Mouse (Mus musculus): ENCODE data around the gene Tuba1a. TPM values are rescaled to one million over a fixed set of nuclear protein-coding genes. Genes with fewer than 3 reads are reported as not detected.

Gene Tuba1a
- polyA plus RNA-seq, 1 experiment from 2014 or later, result 602 TPM

DNA sequence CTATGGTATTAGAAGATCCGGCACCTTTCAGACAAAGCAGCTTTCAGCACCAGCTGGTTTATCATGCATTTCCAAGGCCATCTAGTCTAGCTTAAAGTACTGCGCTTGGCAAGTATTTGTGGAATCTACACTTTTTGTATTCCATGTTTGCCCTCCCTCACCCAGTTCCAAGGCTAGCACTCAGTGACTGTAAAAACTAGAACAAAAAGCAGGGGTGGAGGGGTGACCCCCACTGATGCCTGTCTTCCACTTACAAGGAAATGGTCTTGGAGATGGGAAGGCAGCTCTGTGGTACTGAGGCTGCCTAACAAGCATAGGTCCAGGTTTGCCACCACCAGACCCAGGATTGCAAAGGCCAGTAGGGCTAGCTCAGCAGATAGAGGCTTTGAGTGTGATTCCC, 50.9 kb downstream of the Tuba1a start:
- H3K36me3 ChIP-seq (ENCODE audit: control insufficient read depth, insufficient read depth, low read length), result no peaks in the 10 kb centered on the region; the same call in 1 of the 2 replicates
- WGBS, result 87% methylated on average over 2 of the region's 2 CpGs
- H3K4me1 ChIP-seq (replicated peaks; ENCODE audit: control insufficient read depth, insufficient read depth), result no peaks in the 10 kb centered on the region
- ATAC-seq (ENCODE audit: low FRiP score, low TSS enrichment) (no peak), DNase-seq (ENCODE audit: low spot score) (no peak)
- H3K9ac ChIP-seq (ENCODE audit: low read length), result no peak overlapping the region
- TF ChIP-seq EP300 (optimal IDR thresholded peaks at IDR 0.05), result no peak
- no peak for TF ChIP-seq CTCF (IDR thresholded peaks at IDR 0.05; ENCODE audit: low read depth)
- no peaks in the 10 kb centered on the region; the same call in 1 of the 2 replicates for H3K27me3 ChIP-seq (ENCODE audit: control insufficient read depth, insufficient read depth, low read length)
- H3K4me3 ChIP-seq (ENCODE audit: low read depth, low read length), result no peak overlapping the region
- no peak overlapping the region for H3K4me2 ChIP-seq (replicated peaks; ENCODE audit: low read depth)
- no peaks in the 10 kb centered on the region for H3K9me3 ChIP-seq (ENCODE audit: control insufficient read depth, low read length)
- H3K27ac ChIP-seq (replicated peaks), result no peak overlapping the region

DNA sequence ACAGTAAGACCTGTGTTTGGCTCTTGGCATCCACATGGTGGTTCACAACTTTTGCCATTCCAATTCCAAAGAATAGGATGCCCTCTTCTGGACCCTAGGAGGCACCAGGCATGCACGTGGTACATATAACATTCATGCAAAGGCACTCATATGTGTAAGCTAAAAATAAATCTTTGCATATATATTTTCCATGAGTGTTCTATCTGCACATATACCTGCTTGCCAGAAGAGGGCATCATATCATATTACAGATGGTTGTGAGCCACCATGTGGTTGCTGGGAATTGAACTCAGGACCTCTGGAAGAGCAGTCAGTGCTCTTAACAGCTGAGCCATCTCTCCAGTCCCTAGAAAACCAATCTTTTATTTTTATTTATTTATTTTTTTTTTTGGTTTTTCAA, 52.0 kb downstream of the Tuba1a start:
- TF ChIP-seq CTCF (IDR thresholded peaks at IDR 0.05; ENCODE audit: low read depth) (peak; percentile 30), EP300 (optimal IDR thresholded peaks at IDR 0.05) (no peak)

More for the DNA sequence above, 52.0 kb downstream of the Tuba1a start:
- H3K4me1 ChIP-seq (replicated peaks; ENCODE audit: control insufficient read depth, insufficient read depth), result no peaks in the 10 kb centered on the region
- peaks cover 6% of the 10 kb centered on the region for H3K27me3 ChIP-seq (ENCODE audit: control insufficient read depth, insufficient read depth, low read length)
- no peaks in the 10 kb centered on the region for H3K9me3 ChIP-seq (ENCODE audit: control insufficient read depth, low read length)
- no peak overlapping the region for H3K27ac ChIP-seq (replicated peaks)
- H3K36me3 ChIP-seq (ENCODE audit: control insufficient read depth, insufficient read depth, low read length), result no peaks in the 10 kb centered on the region; the same call in 1 of the 2 replicates
- 62% methylated on average over 1 of the region's 1 CpGs for WGBS
- no peak overlapping the region for H3K9ac ChIP-seq (ENCODE audit: low read length)
- H3K4me2 ChIP-seq (replicated peaks; ENCODE audit: low read depth), result no peak overlapping the region
- ATAC-seq (ENCODE audit: low FRiP score, low TSS enrichment) (no peak), DNase-seq (ENCODE audit: low spot score) (no peak)
- H3K4me3 ChIP-seq (ENCODE audit: low read depth, low read length), result no peak overlapping the region

Other genes with a start within 250 kb of the Tuba1a start
- 0.70 and 0.76 TPM in 2 replicates for gene Ccdc65, start 245.5 kb downstream of the Tuba1a start, polyA plus RNA-seq (2015; fragmentation: Nextera tagmentation; extraction: Ambion mirVana)
- 117 and 127 TPM in 2 replicates for gene Fkbp11, start 225.5 kb downstream of the Tuba1a start, polyA plus RNA-seq (2015; fragmentation: Nextera tagmentation; extraction: Ambion mirVana)
- 29.5 and 33.1 TPM in 2 replicates for gene Arf3, start 190.5 kb downstream of the Tuba1a start, polyA plus RNA-seq (2015; fragmentation: Nextera tagmentation; extraction: Ambion mirVana)
- 0.11 TPM in 1 of 2 replicates, not detected in the other for gene Wnt10b, start 175.6 kb downstream of the Tuba1a start, polyA plus RNA-seq (2015; fragmentation: Nextera tagmentation; extraction: Ambion mirVana)
- not detected in 2 replicates for gene Wnt1, start 163.8 kb downstream of the Tuba1a start, polyA plus RNA-seq (2015; fragmentation: Nextera tagmentation; extraction: Ambion mirVana)
- gene Ddn, start 144.2 kb downstream of the Tuba1a start, polyA plus RNA-seq (2015; fragmentation: Nextera tagmentation; extraction: Ambion mirVana), result 0.02 TPM in 1 of 2 replicates, not detected in the other
- 56.2 TPM in 2 replicates for gene Prkag1, start 122.2 kb downstream of the Tuba1a start, polyA plus RNA-seq (2015; fragmentation: Nextera tagmentation; extraction: Ambion mirVana)
- 5.1 TPM in 2 replicates for gene Kmt2d, start 82.5 kb downstream of the Tuba1a start, polyA plus RNA-seq (2015; fragmentation: Nextera tagmentation; extraction: Ambion mirVana)
- 3.9 and 4.1 TPM in 2 replicates for gene Rhebl1, start 59.2 kb downstream of the Tuba1a start, polyA plus RNA-seq (2015; fragmentation: Nextera tagmentation; extraction: Ambion mirVana)
- 0.89 and 1.1 TPM in 2 replicates for gene Dhh, start 55.2 kb downstream of the Tuba1a start, polyA plus RNA-seq (2015; fragmentation: Nextera tagmentation; extraction: Ambion mirVana)
- 7.7 and 9.4 TPM in 2 replicates for gene Lmbr1l, start 35.5 kb downstream of the Tuba1a start, polyA plus RNA-seq (2015; fragmentation: Nextera tagmentation; extraction: Ambion mirVana)
- 470 and 552 TPM in 2 replicates for gene Tuba1b, start 19.1 kb downstream of the Tuba1a start, polyA plus RNA-seq (2015; fragmentation: Nextera tagmentation; extraction: Ambion mirVana)
- not detected in 2 replicates for gene Gm49450, start 152 bp downstream of the Tuba1a start, polyA plus RNA-seq (2015; fragmentation: Nextera tagmentation; extraction: Ambion mirVana)
- 145 and 159 TPM in 2 replicates for gene Tuba1c, start 76.2 kb upstream of the Tuba1a start, polyA plus RNA-seq (2015; fragmentation: Nextera tagmentation; extraction: Ambion mirVana)
- gene Prph, start 101.5 kb upstream of the Tuba1a start, polyA plus RNA-seq (2015; fragmentation: Nextera tagmentation; extraction: Ambion mirVana), result 25.7 and 28.6 TPM in 2 replicates
- gene Troap, start 120.9 kb upstream of the Tuba1a start, polyA plus RNA-seq (2015; fragmentation: Nextera tagmentation; extraction: Ambion mirVana), result 5.1 and 7.1 TPM in 2 replicates
- not detected in 2 replicates for gene C1ql4, start 134.1 kb upstream of the Tuba1a start, polyA plus RNA-seq (2015; fragmentation: Nextera tagmentation; extraction: Ambion mirVana)
- 13.5 and 14.4 TPM in 2 replicates for gene Dnajc22, start 139.5 kb upstream of the Tuba1a start, polyA plus RNA-seq (2015; fragmentation: Nextera tagmentation; extraction: Ambion mirVana)
- 13.7 and 13.9 TPM in 2 replicates for gene Spats2, start 172.2 kb upstream of the Tuba1a start, polyA plus RNA-seq (2015; fragmentation: Nextera tagmentation; extraction: Ambion mirVana)

Data from stomach, postnatal 0 days (tissue).